Mouse (Mus musculus): Measurements from ENCODE around the gene Trim32.

Gene Trim32

DNA sequence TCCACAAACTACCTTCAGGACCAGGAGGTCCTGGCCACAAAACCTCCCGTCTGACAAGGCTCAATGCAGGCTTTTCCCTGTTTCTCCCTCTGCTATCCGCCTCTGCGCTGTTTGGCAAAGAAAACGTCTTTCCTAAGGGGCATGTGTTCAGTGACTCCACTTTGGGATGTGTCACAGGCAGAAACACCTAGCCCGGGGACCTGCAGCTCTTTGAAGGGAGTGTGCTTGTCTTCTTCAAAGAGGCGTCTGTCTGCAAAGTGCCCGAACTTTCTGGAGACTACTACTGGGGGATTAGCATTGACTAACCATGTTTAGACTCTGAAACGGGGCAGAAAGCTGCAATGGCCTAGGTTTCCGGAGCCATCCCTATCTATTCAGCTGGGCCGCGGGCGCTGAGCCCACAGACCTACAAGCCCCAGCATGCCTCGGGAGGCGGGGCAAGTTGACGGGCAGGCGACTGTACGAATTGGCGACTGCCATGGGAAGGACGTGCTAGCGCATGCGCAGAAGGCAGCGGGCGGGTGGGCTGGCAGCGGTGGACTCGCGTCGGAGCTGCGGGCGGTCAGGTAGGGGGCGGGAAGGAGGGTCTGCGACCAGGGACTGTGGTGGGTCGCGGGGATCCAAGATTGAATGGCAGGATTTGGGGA lies at the start of gene Trim32:
Gene Trim32, plus strand, starts transcription at position 483 of the 647 bp plus-strand sequence.
- DNase-seq (ENCODE audit: extremely low spot score, low spot score): peak; percentile 98

DNA sequence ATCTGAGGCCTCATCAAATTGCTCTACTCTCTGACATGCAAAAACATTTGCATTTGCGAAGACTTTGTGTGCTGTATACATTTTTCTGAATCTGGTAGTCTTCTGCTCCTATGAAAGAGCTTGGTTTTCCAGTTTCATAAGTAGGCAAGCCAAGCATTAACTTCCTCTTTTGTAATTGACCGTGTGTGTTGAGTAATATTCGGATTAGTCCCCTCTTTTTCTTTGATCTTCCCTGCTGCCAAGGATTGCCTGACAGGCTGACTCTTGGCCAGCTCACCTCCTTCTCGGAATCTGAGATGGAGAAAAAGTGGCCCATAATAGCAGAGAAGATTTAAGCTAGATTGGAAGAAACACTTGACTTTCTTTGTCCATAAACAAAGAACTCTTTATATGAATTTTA lies 39.3 kb upstream of the Trim32 start:
- no peak for DNase-seq (ENCODE audit: extremely low spot score, low spot score)

DNA sequence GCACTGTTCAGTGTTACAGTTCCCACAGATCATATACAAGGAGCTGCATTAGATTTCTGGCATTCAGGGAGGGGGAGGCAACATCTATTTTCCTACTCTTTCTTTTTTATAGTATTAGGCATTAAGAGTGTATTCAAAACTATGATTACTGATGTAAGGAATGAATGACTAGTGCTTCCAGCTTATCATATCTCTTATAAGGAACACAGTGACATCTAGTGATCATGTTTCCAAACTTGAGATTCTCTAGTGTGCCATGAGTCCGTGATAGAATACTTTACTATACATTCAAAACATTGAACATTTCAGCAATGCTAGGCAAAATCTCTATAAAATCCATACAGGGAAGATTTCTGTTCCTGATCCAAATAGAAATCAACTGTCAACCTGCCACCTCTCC lies 24.5 kb upstream of the Trim32 start:
- DNase-seq (ENCODE audit: extremely low spot score, low spot score): no peak

DNA sequence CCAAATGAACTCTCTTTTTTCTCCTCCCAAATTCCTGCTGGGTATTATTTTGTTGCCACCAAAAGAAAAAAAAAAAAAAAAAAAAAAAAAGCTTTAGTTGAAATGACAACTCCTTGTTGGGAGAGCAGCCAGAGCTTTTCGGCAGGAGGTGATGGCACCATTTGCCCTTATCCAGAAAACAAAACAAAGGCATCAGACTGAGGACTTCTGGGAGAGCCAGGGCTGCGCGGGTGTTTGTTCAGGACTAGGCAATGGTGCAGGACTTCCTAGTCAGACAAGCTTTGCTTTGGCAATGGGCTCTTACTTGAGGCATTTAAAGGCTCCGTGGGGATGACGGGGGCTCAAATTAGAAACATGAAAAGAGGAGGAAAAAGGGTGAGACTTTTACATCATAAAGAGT lies 17.8 kb upstream of the Trim32 start:
- DNase-seq (ENCODE audit: extremely low spot score, low spot score): no peak

DNA sequence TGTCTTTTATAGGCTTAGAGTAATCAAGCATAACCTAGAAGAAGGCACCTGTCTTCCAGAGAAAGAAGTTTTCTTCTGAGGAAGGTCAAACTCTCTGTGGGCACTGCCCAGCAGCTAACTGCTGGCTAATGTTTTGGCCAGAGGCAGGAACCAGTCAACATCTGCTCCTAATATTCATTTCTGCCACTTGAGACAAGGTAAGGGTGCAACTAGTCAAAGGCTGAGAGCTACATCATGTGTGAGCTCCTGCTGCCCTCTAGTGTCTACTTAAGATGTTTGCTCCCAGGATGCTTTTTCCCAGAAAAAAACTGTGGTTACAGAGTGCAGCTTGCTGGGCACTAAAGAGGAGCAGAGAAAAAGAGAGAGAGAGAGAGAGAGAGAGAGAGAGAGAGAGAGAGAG lies 15.0 kb upstream of the Trim32 start:
- DNase-seq (ENCODE audit: extremely low spot score, low spot score): peak; percentile 45

DNA sequence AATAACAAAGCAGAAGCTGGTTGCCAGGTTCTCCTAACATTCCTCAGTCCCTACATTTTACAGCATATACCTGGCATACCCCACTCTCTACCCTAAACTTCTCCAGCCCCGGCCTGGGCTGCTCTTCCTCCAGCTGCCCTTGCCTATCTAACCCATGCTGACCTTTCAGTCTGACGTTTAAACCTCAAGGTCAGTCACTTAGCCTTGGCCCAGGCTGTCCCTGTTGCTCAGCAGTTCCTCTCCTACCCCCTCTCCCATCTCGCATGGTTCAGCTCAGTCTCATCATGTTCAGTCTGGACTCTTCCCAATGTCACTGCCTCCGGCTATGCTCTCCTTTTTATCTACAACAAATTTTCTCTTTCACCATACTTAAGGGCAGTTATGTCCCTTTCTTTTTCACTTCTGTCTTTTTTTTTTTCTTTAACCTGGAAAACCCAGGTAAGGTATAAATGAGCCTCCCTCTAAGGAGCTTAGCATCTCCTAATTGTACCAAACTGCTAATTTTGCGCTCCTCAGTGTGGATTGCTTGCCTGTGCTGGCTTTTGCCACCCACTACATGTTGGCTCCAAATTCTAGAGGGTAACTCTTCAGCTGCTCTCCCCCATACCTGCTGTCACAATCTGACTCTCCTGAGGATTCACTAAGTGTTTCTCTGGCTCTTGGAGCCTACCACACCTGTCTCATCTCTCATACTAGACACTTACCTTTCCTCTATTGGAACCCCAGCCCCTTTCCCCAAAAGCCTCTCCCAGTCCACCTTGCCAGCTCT lies 10.0 kb upstream of the Trim32 start:
- DNase-seq (ENCODE audit: extremely low spot score, low spot score): no peak

DNA sequence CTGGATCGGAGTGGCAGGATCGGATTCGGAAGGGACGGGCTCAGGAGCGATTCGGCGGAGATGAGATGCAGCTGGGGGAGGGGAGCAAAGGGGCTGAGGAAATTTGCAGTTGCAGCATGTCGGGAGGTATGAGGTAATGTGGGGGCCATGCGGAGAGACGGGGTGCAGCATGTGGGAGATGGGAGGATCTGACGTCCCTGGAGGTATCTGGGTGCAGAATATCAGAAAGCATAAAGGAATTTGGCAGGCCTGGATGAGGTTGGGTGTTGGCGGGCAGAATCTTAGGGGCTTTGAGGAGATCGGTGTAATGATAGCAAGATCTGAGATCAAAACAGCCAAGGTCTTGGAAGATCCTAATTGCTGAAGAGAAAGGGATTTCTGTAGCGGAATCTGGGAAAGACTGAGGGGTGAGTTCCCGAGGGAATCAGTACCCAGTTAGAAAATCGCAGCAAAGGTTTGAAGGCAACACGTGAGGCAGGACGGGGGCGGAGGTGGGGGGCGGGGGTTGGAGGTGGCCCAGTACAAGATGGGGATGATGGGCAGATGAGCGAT lies 441 bp downstream of the Trim32 start:
- DNase-seq (ENCODE audit: extremely low spot score, low spot score): no peak

DNA sequence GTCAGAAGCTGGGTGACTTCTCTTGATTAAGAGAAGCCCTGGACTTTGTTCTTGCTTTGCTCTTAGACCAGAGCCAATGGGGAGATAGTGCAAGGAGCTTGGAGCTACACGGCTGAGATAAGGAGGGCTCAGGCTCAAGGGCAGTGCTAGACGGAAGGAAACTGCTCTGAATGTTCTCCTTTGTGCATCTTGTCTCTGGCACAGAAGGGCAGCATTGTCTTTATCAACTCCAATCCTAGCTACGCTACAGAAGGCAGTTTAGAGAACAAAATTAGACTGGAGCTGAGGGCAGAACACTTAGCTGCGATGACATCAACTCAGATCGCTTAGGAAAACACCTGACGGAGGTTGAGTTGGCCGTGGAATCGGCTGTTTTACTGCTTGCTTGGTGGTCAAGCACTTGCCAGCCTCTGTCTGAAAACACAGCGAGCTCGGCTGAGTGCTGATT lies 2.4 kb downstream of the Trim32 start:
- DNase-seq (ENCODE audit: extremely low spot score, low spot score): no peak

DNA sequence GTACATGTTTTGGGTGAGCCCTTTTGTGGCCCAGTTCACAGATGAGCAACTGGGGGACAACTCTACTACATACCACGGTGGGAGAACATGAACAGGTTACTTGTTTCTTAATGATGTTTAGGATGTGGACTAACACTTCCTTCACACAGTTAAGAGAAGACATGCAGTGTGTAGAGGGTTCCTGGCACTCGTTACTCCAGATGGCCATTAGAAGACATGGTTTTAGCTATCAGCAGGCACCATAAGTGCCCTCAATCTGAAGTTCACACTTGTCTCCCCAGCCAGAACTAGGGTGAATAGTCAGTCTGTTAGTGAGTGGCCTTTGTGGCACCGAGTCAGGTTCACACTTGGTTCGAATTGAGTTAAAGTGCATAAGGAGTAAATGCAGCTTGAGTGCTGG lies 3.3 kb downstream of the Trim32 start:
- no peak for DNase-seq (ENCODE audit: extremely low spot score, low spot score)

DNA sequence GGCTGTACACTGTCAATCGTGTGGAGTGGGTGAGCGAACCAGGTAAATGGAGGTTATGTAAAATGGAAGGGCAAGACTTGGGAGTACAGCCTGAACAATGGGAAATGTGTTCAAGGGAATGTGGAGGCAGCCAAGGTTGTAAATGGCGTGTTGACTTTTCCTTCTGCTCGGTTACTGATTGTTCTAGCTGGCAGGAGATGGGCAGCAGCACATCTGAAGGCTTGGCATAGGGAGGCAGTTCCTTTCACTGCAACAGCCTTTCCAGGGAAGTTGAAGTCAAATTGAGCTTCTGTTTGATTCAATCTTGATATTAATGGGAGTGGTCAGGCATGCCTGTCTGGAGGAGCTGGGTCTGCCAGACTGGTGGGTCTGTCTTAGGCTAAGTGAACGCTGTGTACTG lies 5.5 kb downstream of the Trim32 start:
- no peak for DNase-seq (ENCODE audit: extremely low spot score, low spot score)

DNA sequence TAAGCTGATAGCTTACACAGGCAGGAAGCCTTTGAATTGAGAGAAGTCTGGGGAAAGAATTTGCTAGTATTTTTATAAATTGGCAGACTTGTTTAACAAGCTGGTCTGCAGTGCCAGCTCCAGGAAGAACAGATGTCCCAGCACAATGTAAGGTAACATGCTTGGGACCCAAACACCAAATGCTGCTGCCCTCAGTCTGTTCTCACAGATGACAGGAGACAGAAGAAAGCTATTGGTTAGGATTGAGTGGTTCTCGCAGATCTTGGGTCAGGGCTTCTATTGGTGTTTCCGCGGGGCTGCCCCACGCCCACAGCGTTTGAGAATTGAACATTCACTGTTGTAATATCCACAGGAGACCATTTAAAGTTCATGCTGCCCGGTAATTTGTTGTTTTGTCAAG lies 6.1 kb downstream of the Trim32 start:
- DNase-seq (ENCODE audit: extremely low spot score, low spot score): no peak

DNA sequence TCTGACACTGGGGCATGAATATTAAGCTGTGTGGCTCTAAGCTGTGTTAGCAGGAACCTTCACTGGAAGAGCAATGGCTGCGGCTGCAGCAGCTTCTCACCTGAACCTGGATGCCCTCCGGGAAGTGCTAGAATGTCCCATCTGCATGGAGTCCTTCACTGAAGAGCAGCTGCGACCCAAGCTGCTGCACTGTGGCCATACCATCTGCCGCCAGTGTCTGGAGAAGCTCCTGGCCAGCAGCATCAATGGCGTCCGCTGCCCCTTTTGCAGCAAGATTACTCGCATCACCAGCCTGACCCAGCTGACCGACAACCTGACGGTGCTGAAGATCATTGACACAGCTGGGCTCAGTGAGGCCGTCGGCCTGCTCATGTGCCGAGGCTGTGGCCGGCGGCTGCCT lies 8.3 kb downstream of the Trim32 start:
- no peak for DNase-seq (ENCODE audit: extremely low spot score, low spot score)

DNA sequence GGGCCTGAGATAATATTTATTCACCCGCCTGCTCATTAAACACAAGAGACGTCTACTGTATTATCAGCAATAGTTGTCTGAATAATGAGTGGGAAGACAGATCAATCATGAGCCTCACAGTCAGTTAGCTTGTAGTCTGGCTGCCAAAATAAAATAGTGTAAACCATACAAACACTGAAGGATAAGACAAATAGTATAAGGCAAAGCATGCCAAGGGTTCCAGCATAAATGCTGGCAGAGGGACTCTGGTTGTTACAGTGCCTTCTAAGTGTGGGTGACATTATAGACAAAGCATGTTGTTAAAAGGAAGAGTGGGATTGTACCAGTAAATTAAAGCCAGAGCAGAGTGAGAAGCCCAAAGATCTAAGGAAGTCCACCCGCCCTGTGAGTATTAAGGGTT lies 15.3 kb downstream of the Trim32 start:
- no peak for DNase-seq (ENCODE audit: extremely low spot score, low spot score)

DNA sequence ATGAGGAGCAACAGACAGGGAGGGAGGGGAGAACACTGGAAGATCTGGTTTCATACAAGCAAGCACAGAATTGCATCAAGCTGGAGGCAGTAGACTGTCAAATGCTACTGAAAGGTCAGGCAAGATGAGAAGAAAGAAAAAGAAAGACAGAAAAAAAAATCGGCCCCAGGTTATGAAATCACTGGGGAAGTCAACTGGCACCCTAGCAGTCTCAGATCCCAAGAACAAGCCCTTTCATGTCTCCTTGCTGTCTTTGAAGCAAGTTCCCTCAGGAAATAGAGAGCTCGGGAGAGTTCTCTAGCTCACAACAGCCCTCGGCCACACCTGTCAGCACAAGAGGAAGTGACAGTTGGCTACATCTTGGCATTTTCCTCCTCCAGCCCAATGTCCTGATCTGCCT lies 33.4 kb downstream of the Trim32 start:
- no peak for DNase-seq (ENCODE audit: extremely low spot score, low spot score)

DNA sequence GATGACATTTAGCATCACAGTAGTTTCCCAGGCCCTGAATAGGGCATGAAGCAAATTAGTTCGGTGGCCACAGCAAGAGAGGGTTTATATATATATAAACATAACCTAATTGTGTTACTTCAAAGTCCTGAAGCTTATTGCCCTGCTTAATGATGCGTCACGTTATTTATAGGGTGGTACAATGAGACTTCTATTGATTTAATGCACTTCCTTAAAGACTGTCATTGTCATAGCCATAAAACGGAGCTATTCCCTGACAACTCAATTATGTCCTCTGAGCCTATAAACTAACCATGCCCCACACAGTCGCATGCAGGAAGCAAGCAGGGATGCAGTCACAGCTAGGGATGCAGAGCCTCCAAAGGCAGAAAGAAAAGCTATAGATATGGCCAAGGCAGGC lies 37.8 kb downstream of the Trim32 start:
- DNase-seq (ENCODE audit: extremely low spot score, low spot score): no peak

DNA sequence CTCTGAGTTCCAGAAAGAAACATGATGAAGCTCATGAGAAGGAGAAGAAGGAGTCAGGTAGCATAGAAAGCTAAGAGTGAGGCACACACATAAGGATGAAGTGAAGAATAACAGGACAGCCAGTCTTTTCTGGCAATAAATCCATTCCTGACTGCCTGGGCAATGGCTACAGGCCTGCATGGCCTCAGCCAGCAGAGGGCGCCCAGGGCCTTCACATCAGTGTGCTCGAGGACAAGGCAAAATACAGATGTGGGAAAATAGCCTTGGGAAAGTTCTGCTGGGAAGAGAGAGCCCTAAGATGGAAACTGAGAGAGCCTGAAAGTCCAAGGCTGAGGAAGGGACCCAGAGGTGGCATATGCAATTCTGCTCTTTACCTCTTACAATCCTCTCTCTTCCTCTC lies 49.9 kb downstream of the Trim32 start:
- peak; percentile 80 for DNase-seq (ENCODE audit: extremely low spot score, low spot score)

DNA sequence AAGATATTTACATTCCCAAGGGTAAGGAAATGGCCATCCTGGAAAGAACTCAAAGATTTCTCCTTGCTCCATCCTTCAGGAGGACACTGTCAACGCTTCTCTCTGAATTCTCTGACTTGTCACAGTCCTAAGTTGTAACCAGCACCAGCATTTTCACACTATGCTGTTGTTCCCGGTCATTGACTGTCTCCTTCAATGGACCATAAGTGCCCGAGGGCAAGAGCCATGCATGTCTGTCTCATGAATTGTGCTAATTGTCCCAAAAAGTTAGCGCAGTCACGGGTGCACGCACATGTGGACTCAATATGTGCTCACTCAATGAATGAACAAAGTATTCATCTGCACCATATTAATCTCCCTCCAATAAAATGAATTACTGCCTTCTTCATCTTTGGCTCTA lies 58.4 kb downstream of the Trim32 start:
- no peak for DNase-seq (ENCODE audit: extremely low spot score, low spot score)

Data from neural tube, embryonic 10.5 days (tissue).